Mouse (Mus musculus): ENCODE data around the gene Pgs1. TPM values are rescaled to one million over a fixed set of nuclear protein-coding genes. Genes with fewer than 3 reads are reported as not detected.

The Pgs1 gene
- polyA plus RNA-seq, 1 experiment from 2014 or later, result 50.3 TPM

DNA sequence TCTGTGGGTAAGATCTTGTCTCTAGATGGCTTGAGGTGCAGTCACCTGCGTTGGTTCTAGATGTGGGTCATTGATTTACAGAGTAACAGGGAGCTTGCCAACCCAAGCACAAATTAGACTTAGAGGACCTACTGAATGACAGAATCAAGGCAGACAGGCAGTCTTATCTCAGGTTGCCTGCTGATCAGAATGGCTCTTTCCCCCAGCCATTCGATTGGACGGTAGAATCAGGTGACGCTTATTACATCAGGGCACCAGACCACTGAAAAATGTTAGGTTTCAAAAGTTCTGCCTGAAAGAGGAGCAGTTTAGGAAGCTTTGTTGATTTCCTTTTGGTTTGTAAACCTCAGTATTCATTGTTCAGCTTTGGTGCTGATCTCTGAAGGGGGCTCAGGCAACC is 1.9 kb downstream of the Pgs1 start:
- ATAC-seq (ENCODE audit: low FRiP score, low read depth), result no peak

DNA sequence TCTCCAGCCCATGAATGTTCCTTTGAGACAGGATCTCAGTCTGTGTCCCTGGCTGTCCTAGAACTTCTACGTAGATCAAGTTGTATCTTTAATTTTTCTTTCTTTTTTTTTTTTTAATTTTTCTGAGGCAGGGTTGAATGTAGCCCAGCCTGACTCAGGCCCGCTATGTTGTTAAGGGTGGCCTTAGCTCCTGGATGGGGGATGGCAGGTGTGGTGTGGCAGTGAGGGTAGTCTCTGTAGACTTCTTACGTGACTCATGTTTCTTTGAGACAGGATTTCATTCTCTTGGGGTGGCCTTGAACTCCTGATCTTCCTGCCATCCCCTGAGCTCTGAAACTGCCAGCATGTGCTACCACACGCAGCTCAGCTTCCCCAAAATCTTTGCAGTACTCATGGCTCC is 3.1 kb downstream of the Pgs1 start:
- H3K4me2 ChIP-seq (replicated peaks), result no peak overlapping the region
- H3K4me3 ChIP-seq, result no peak overlapping the region
- H3K4me1 ChIP-seq, result peaks cover 33% of the 10 kb centered on the region
- H3K9me3 ChIP-seq, result no peaks in the 10 kb centered on the region
- no peak for ATAC-seq (ENCODE audit: low FRiP score, low read depth)
- H3K27me3 ChIP-seq (replicated peaks), result no peaks in the 10 kb centered on the region
- 90% methylated on average over 4 of the region's 4 CpGs for WGBS
- no peaks in the 10 kb centered on the region for H3K36me3 ChIP-seq
- no peak overlapping the region for H3K9ac ChIP-seq
- no peak overlapping the region for H3K27ac ChIP-seq

More for the DNA sequence above, 1.9 kb downstream of the Pgs1 start:
- 73% methylated on average over 4 of the region's 4 CpGs for WGBS
- H3K27me3 ChIP-seq (replicated peaks), result no peaks in the 10 kb centered on the region
- no peaks in the 10 kb centered on the region for H3K9me3 ChIP-seq
- H3K9ac ChIP-seq, result 0 out of 2 replicates have a peak overlapping the region, but pooled peaks have one; percentile 90
- peak overlapping the region; percentile 92; the same call in 1 of the 2 replicates for H3K4me3 ChIP-seq
- H3K4me2 ChIP-seq (replicated peaks), result peak overlapping the region; percentile 81
- peaks cover 29% of the 10 kb centered on the region for H3K4me1 ChIP-seq
- H3K36me3 ChIP-seq, result no peaks in the 10 kb centered on the region
- H3K27ac ChIP-seq, result no peak overlapping the region

DNA sequence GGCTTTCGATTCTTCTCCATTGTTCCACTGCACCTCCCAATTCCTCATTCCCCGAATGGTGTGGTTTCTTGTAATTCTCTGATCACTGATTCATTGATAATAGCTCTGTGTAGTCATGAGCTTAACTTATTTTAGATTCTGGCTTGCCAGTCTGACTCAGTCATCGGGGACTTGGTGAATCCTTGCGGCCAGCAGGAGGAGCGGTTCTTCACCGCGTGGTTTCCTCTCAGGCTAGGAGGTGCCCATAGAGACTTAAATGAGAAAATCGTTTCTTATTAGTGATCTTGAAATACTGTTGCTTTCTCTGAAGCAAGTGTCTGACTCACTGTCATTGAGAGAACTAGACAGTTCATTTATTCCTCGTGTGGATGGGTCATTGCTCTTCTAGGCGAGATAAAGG is 3.8 kb downstream of the Pgs1 start:
- H3K9me3 ChIP-seq, result no peaks in the 10 kb centered on the region
- H3K27ac ChIP-seq, result no peak overlapping the region
- ATAC-seq (ENCODE audit: low FRiP score, low read depth), result no peak
- H3K9ac ChIP-seq, result no peak overlapping the region
- no peaks in the 10 kb centered on the region for H3K27me3 ChIP-seq (replicated peaks)
- no peak overlapping the region for H3K4me2 ChIP-seq (replicated peaks)
- peaks cover 33% of the 10 kb centered on the region for H3K4me1 ChIP-seq
- H3K4me3 ChIP-seq, result no peak overlapping the region
- H3K36me3 ChIP-seq, result no peaks in the 10 kb centered on the region
- 57% methylated on average over 10 of the region's 10 CpGs for WGBS

DNA sequence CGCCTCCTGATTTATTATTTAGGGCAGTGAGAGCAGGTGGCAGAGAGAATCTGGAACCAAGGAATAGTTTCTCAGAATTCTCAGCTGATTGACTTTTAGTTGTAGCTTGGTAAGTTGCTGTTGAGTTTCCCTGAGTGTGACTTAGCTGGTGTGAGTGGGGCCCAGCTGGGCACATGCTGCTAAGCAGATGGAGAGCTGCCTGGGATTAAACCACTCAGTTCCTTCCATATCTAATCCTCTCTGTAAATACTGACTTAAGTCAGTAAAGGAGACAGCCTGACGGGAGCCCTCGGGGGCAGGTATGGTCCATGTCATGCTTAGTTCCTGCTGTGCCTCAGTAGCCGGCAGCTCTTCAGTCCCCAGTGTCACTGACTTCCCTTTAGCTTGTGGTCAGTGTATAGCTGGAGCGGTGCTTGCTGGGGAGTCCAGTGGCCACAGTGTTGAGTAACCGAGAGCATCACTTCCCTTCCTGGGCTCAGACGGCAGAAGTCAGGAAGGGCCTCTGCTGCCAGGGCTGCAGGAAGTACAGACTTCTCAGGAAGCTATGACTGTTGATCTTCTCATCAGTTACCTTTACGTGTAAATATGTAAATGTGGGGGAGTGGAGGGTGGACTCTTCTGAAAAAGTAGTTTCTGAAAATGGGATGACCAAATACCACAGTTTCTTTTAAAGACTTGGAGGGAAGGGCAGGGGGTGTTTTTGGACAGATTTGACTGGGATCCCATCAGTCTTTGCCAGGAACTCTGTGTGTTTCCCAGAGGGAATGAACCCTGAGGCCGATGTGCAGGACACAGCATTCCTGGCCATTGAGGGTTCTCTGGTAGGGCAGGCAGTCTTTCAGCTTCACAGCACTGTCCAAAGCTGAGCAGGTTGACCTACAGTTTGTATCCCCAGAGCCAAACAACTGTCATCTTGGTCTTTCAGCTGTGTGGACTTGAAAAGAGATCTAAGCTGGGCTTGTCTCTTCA is 5.7 kb downstream of the Pgs1 start:
- no peak for ATAC-seq (ENCODE audit: low FRiP score, low read depth)
- H3K36me3 ChIP-seq, result no peaks in the 10 kb centered on the region
- H3K9me3 ChIP-seq, result no peaks in the 10 kb centered on the region
- peaks cover 32% of the 10 kb centered on the region for H3K4me1 ChIP-seq
- 77% methylated on average over 9 of the region's 9 CpGs for WGBS
- H3K9ac ChIP-seq, result no peak overlapping the region
- H3K4me2 ChIP-seq (replicated peaks), result no peak overlapping the region
- H3K27me3 ChIP-seq (replicated peaks), result no peaks in the 10 kb centered on the region
- H3K4me3 ChIP-seq, result no peak overlapping the region
- no peak overlapping the region for H3K27ac ChIP-seq

GRCm38 (mm10) chr11:117993190-117994175 is 7.4 kb downstream of the Pgs1 start:
- Histone ChIP-seq H3K9ac (no peak overlapping the region), H3K4me3 (no peak overlapping the region), H3K4me2 (replicated peaks) (no peak overlapping the region), H3K27me3 (replicated peaks) (no peaks in the 10 kb centered on the region), H3K27ac (no peak overlapping the region), H3K36me3 (peaks cover 6% of the 10 kb centered on the region), H3K4me1 (peaks cover 18% of the 10 kb centered on the region), H3K9me3 (no peaks in the 10 kb centered on the region)
- ATAC-seq (ENCODE audit: low FRiP score, low read depth), result no peak
- WGBS, result 84% methylated on average over 14 of the region's 14 CpGs

- Histone ChIP-seq H3K36me3 (peaks cover 6% of the 10 kb centered on the region), H3K4me3 (no peak overlapping the region), H3K9me3 (no peaks in the 10 kb centered on the region), H3K9ac (no peak overlapping the region), H3K4me1 (peaks cover 16% of the 10 kb centered on the region), H3K4me2 (replicated peaks) (no peak overlapping the region), H3K27ac (no peak overlapping the region), H3K27me3 (replicated peaks) (no peaks in the 10 kb centered on the region)
- no peak for ATAC-seq (ENCODE audit: low FRiP score, low read depth)
- 62% methylated on average over 9 of the region's 9 CpGs for WGBS
These were observed 8.4 kb downstream of the Pgs1 start for GRCm38 (mm10) chr11:117994250-117995057.

DNA sequence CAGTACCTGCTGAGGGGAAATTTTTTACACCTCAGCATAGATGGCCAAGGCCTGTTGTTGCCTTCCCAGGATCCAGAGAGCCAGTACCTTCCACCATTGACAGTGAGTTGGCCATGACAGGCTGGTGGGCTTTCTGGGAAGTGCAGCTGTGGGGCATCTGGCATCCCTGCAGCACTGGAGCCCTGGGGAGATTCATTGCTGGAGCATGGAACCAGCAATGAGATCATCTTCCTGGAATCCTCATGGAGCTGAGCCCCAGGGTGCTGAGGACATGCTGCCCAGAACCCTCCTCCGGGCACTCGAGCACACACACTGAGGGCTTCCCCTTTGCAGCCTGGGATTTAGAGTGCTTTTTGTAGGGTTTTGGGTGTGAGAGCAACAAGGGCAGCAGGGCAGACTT is 9.2 kb downstream of the Pgs1 start:
- Histone ChIP-seq H3K4me3 (no peak overlapping the region), H3K9ac (no peak overlapping the region), H3K27me3 (replicated peaks) (no peaks in the 10 kb centered on the region), H3K4me1 (peaks cover 10% of the 10 kb centered on the region), H3K4me2 (replicated peaks) (no peak overlapping the region), H3K9me3 (no peaks in the 10 kb centered on the region), H3K27ac (no peak overlapping the region), H3K36me3 (peaks cover 12% of the 10 kb centered on the region)
- no peak for ATAC-seq (ENCODE audit: low FRiP score, low read depth)
- whole genome bisulfite sequencing, result 43% methylated on average over 2 of the region's 2 CpGs

DNA sequence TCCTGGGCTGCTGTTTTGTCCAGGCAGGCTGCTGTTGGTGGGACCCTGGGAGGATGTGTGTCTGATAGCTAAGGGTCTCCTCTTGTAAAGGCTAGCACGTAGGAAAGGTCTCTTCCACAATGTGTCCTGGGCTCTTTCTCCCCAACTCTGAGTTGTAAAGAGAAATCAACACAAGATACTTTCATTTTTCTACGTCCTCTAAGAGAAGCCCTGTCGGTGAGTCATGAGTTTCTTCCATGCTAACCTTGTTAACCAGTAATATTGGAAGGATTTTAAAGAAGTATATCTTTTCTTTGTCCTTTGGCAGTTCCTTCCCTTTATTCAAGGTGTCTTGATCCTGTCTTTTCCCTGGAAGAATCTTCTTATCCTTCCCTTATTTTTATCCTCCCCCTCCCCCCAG is 9.6 kb downstream of the Pgs1 start:
- no peak overlapping the region for H3K9ac ChIP-seq
- WGBS, result 44% methylated on average over 3 of the region's 3 CpGs

DNA sequence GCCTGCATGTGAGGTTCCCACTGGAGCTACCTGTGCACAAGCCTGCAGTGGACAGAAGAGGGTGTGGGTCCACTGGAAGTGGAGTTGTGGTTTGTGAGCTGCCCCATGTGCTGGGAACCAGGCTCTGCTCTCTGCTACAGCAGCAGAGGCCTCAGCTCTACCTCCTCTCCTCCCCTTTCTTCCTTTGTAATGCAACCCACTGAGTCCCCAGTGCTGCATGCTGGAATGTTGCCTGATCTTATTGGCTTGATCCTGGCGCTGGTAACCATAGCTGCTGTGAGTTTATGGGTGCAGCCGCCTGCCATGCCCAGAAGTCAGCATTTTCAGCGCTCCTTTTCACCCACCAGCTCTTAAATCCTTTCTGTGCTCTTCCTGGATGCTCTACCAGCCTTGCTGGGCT is 10.0 kb downstream of the Pgs1 start:
- H3K36me3 ChIP-seq, result peaks cover 20% of the 10 kb centered on the region
- peaks cover 10% of the 10 kb centered on the region for H3K4me1 ChIP-seq
- no peak overlapping the region for H3K27ac ChIP-seq
- no peak for ATAC-seq (ENCODE audit: low FRiP score, low read depth)
- no peaks in the 10 kb centered on the region for H3K27me3 ChIP-seq (replicated peaks)
- H3K9ac ChIP-seq, result no peak overlapping the region
- no peak overlapping the region for H3K4me3 ChIP-seq
- H3K4me2 ChIP-seq (replicated peaks), result no peak overlapping the region
- H3K9me3 ChIP-seq, result no peaks in the 10 kb centered on the region
- WGBS, result 15% methylated on average over 3 of the region's 3 CpGs

More for the DNA sequence above, 9.6 kb downstream of the Pgs1 start:
- no peak for ATAC-seq (ENCODE audit: low FRiP score, low read depth)
- Histone ChIP-seq H3K36me3 (peaks cover 16% of the 10 kb centered on the region), H3K27ac (no peak overlapping the region), H3K4me3 (no peak overlapping the region), H3K27me3 (replicated peaks) (no peaks in the 10 kb centered on the region), H3K9me3 (no peaks in the 10 kb centered on the region), H3K4me1 (peaks cover 10% of the 10 kb centered on the region), H3K4me2 (replicated peaks) (no peak overlapping the region)

- Histone ChIP-seq H3K4me2 (replicated peaks) (no peak overlapping the region), H3K27ac (no peak overlapping the region), H3K9ac (no peak overlapping the region), H3K9me3 (no peaks in the 10 kb centered on the region), H3K4me1 (peaks cover 10% of the 10 kb centered on the region), H3K36me3 (peaks cover 30% of the 10 kb centered on the region), H3K4me3 (no peak overlapping the region), H3K27me3 (replicated peaks) (no peaks in the 10 kb centered on the region)
- WGBS, result 95% methylated on average over 2 of the region's 2 CpGs
- ATAC-seq (ENCODE audit: low FRiP score, low read depth), result no peak
These were observed 11.0 kb downstream of the Pgs1 start for GRCm38 (mm10) chr11:117997085-117997484.

GRCm38 (mm10) chr11:117998356-117998755 is 12.3 kb downstream of the Pgs1 start:
- H3K9ac ChIP-seq, result no peak overlapping the region
- H3K27ac ChIP-seq, result no peak overlapping the region
- ATAC-seq (ENCODE audit: low FRiP score, low read depth), result no peak
- H3K4me1 ChIP-seq, result peaks cover 10% of the 10 kb centered on the region
- H3K4me2 ChIP-seq (replicated peaks), result no peak overlapping the region
- 92% methylated on average over 4 of the region's 4 CpGs for WGBS
- H3K36me3 ChIP-seq, result peaks cover 40% of the 10 kb centered on the region
- no peak overlapping the region for H3K4me3 ChIP-seq
- H3K27me3 ChIP-seq (replicated peaks), result no peaks in the 10 kb centered on the region
- no peaks in the 10 kb centered on the region for H3K9me3 ChIP-seq
